Mouse (Mus musculus): ENCODE measurements around the gene Plxdc1. TPM values are rescaled to one million over a fixed set of nuclear protein-coding genes. Genes with fewer than 3 reads are reported as not detected.

Gene Plxdc1
- polyA plus RNA-seq, 1 experiment: 0.02 TPM

DNA sequence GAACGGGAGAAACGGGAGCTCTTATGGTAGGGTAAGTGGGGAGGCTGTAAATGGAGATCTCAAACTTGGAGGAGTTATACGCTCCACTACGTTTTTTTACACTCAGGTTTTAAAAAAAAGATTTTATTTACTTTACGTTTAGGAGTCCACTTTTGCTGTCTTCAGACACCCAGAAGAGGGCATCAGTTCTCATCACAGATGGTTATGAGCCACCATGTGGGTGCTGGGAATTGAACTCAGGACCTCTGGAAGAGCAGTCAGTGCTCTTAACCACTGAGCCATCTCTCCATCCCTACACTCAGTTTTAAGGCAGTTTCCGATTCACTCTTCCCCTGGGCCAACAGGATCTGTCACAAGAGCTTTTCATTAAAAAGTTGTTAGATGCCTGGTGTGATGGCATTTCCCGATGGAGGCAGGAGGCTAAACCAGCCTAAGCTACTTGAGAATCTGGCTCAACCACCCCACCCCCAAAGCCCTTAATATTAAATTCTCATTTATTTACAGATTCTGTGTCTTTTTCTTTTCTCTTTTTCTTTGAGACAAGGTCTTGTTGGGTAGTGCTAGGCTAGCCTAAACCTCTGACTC lies 101.6 kb downstream of the Plxdc1 start:
- Histone ChIP-seq H3K27me3 (ENCODE audit: control insufficient read depth) (no peaks in the 10 kb centered on the region), H3K4me3 (replicated peaks) (peak overlapping the region; percentile 85), H3K4me1 (ENCODE audit: control insufficient read depth) (peaks cover 27% of the 10 kb centered on the region), H3K36me3 (ENCODE audit: control insufficient read depth) (no peaks in the 10 kb centered on the region), H3K9me3 (ENCODE audit: control insufficient read depth, low read length) (no peaks in the 10 kb centered on the region)
- TF ChIP-seq TAL1 (IDR thresholded peaks at IDR 0.05; ENCODE audit: low read length) (no peak), GATA1 (IDR thresholded peaks at IDR 0.05; ENCODE audit: low read length) (no peak)

DNA sequence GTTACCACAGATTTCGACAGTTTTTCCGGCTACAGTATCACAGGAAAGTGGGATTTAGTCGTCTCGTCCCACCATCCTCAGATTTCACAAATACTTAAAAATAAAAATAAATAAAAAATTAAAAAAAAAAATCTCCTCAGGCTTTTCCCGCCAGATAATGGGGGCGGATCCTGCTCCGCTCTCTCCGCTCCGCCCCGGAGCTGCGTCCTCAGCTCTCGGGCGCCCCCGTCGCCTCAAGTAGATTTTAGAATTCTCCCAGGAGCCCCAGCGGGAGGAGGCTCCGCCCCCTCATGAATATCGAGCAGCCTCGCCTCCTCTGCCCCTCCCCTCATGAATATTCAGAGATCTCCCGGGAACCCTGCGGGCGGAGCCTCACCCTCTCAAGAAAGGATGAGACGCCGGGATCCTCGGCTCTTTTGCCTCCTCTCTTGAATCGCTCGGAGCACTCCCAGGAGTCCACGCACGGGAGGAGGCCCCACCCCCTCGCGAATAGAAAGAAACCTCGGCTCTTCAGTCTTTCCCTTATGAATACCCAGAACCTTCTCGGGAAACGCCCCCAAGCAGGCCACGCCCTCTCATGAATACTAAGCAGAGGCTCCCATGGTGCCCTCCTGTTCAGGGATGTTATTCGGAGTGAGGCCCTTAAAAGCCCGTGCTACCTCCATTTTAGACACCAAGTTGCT lies 102.2 kb downstream of the Plxdc1 start, which contains the start of gene Fbxo47:
Gene Fbxo47, minus strand, starts transcription at position 237 of the 683 bp plus-strand sequence.
- H3K9me3 ChIP-seq (ENCODE audit: control insufficient read depth, low read length): no peaks in the 10 kb centered on the region
- no peak for TF ChIP-seq TAL1 (IDR thresholded peaks at IDR 0.05; ENCODE audit: low read length)
- TF ChIP-seq GATA1 (IDR thresholded peaks at IDR 0.05; ENCODE audit: low read length): no peak
- H3K4me3 ChIP-seq (replicated peaks): peak within 1 kb of the TSS; percentile 85
- no peaks in the 10 kb centered on the region for H3K27me3 ChIP-seq (ENCODE audit: control insufficient read depth)
- H3K4me1 ChIP-seq (ENCODE audit: control insufficient read depth): peaks cover 27% of the 10 kb centered on the region
- H3K36me3 ChIP-seq (ENCODE audit: control insufficient read depth): no peaks in the 10 kb centered on the region

DNA sequence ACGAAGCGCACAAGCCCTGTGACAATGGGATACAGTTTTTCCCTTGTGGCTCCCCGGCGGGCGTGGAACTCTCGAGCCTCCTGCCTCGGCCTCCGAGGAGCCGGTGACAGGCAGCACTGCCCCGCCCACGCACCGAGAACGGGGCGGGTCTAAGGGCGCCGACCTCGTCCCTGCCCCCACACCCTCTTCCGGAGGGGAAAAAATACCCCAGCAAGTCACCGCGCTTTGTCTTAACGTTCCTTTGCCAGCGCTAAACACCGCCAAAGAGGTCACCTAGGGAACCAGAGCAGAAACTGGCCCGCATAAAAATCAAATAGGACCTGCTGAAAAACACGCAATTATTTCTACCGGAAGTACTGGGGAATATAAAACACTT lies 102.7 kb downstream of the Plxdc1 start:
- Histone ChIP-seq H3K9me3 (ENCODE audit: control insufficient read depth, low read length) (no peaks in the 10 kb centered on the region), H3K27me3 (ENCODE audit: control insufficient read depth) (no peaks in the 10 kb centered on the region), H3K4me1 (ENCODE audit: control insufficient read depth) (peaks cover 27% of the 10 kb centered on the region), H3K4me3 (replicated peaks) (peak overlapping the region; percentile 85), H3K36me3 (ENCODE audit: control insufficient read depth) (no peaks in the 10 kb centered on the region)
- TF ChIP-seq GATA1 (IDR thresholded peaks at IDR 0.05; ENCODE audit: low read length): no peak
- TF ChIP-seq TAL1 (IDR thresholded peaks at IDR 0.05; ENCODE audit: low read length): no peak

DNA sequence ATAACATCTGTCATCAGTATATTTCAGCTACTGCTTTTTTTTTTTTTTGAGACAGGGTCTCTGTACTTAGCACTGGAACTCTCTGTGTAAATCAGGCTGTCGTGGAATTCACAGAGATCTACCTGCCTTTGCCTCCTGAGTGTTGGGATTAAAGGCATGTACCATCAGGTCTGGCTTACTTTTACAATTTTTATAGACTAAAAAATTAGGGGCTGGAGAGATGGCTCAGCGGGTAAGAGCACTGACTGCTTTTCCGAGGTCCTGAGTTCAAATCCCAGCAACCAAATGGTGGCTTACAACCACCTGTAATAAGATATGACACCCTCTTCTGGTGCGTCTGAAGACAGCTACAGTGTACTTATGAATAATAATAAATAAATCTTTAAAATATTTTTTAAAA lies 105.9 kb downstream of the Plxdc1 start:
- TF ChIP-seq GATA1 (IDR thresholded peaks at IDR 0.05; ENCODE audit: low read length): no peak
- TF ChIP-seq TAL1 (IDR thresholded peaks at IDR 0.05; ENCODE audit: low read length): no peak
- no peaks in the 10 kb centered on the region for H3K36me3 ChIP-seq (ENCODE audit: control insufficient read depth)
- H3K9me3 ChIP-seq (ENCODE audit: control insufficient read depth, low read length): no peaks in the 10 kb centered on the region
- peaks cover 21% of the 10 kb centered on the region for H3K4me1 ChIP-seq (ENCODE audit: control insufficient read depth)
- H3K4me3 ChIP-seq (replicated peaks): no peak overlapping the region
- H3K27me3 ChIP-seq (ENCODE audit: control insufficient read depth): no peaks in the 10 kb centered on the region

DNA sequence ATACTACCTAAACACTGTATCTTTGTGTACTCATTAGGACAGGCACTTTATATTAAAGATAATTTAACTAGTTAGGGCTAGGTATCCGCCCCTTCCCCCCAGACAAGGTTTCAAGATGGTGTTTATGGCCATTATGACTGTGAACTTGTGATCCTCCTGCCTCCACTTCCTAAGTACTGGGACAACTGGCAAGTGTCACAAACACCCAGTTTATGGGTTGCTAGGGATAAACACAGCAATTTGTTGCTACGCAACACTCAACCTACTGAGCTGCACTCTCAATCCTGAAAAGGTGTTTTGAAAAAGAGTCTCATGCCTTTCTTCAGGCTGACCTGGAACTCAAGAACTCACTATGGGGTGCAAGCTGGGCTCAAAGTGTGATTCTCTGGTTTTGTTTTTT lies 108.9 kb downstream of the Plxdc1 start:
- H3K9me3 ChIP-seq (ENCODE audit: control insufficient read depth, low read length): no peaks in the 10 kb centered on the region
- H3K36me3 ChIP-seq (ENCODE audit: control insufficient read depth): no peaks in the 10 kb centered on the region
- no peaks in the 10 kb centered on the region for H3K4me1 ChIP-seq (ENCODE audit: control insufficient read depth)
- H3K27me3 ChIP-seq (ENCODE audit: control insufficient read depth): no peaks in the 10 kb centered on the region
- TF ChIP-seq GATA1 (IDR thresholded peaks at IDR 0.05; ENCODE audit: low read length) (no peak), TAL1 (IDR thresholded peaks at IDR 0.05; ENCODE audit: low read length) (no peak)
- no peak overlapping the region for H3K4me3 ChIP-seq (replicated peaks)

DNA sequence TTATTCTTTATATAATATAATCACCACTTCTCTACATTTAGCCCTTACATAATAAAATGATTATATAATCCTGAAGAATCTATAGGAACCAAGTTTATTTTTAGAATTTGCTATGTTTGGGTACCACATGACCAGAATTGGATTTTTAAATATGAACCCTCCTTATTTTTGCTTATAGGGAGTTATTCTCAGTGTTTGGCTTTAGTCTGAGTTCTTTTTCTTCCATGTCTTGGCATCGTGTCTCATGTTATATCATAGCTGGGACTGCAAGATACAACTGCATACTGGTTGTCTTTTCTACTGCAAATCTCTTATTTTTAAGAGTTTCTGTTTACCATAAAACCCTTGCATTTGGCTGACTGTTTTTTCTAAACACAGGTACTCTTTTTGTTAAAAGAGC lies 111.8 kb downstream of the Plxdc1 start:
- no peak overlapping the region for H3K4me3 ChIP-seq (replicated peaks)
- no peaks in the 10 kb centered on the region for H3K27me3 ChIP-seq (ENCODE audit: control insufficient read depth)
- no peaks in the 10 kb centered on the region for H3K4me1 ChIP-seq (ENCODE audit: control insufficient read depth)
- TF ChIP-seq TAL1 (IDR thresholded peaks at IDR 0.05; ENCODE audit: low read length): no peak
- TF ChIP-seq GATA1 (IDR thresholded peaks at IDR 0.05; ENCODE audit: low read length): no peak
- no peaks in the 10 kb centered on the region for H3K36me3 ChIP-seq (ENCODE audit: control insufficient read depth)
- no peaks in the 10 kb centered on the region for H3K9me3 ChIP-seq (ENCODE audit: control insufficient read depth, low read length)

Other genes starting within 250 kb of the Plxdc1 start
- gene Pip4k2b, start 241.7 kb downstream of the Plxdc1 start, polyA plus RNA-seq (2012): 0.17 and 0.28 TPM in 2 replicates
- gene Cwc25, start 219.9 kb downstream of the Plxdc1 start, polyA plus RNA-seq (2012): 1.2 and 1.3 TPM in 2 replicates
- gene 1700001P01Rik, start 210.5 kb downstream of the Plxdc1 start, polyA plus RNA-seq (2012): not detected in 2 replicates
- gene Rpl23, start 204.0 kb downstream of the Plxdc1 start, polyA plus RNA-seq (2012): 22.6 and 32.2 TPM in 2 replicates
- gene Lasp1, start 187.4 kb downstream of the Plxdc1 start, polyA plus RNA-seq (2012): 0.41 and 0.56 TPM in 2 replicates
- not detected in 2 replicates for gene B230217C12Rik, start 145.7 kb downstream of the Plxdc1 start, polyA plus RNA-seq (2012)
- gene Fbxo47, start 102.3 kb downstream of the Plxdc1 start, polyA plus RNA-seq (2012): not detected in 2 replicates
- gene Arl5c, start 9.7 kb upstream of the Plxdc1 start, polyA plus RNA-seq (2012): not detected in 2 replicates
- 0.03 TPM in 1 of 2 replicates, not detected in the other for gene Cacnb1, start 36.6 kb upstream of the Plxdc1 start, polyA plus RNA-seq (2012)
- 204 and 241 TPM in 2 replicates for gene Rpl19, start 40.3 kb upstream of the Plxdc1 start, polyA plus RNA-seq (2012)
- gene Stac2, start 67.0 kb upstream of the Plxdc1 start, polyA plus RNA-seq (2012): not detected in 2 replicates
- 0.25 and 0.28 TPM in 2 replicates for gene Fbxl20, start 164.0 kb upstream of the Plxdc1 start, polyA plus RNA-seq (2012)
- gene Med1, start 206.8 kb upstream of the Plxdc1 start, polyA plus RNA-seq (2012): 1.0 and 1.1 TPM in 2 replicates
- 1.6 and 1.8 TPM in 2 replicates for gene Cdk12, start 216.6 kb upstream of the Plxdc1 start, polyA plus RNA-seq (2012)

Measured in erythroblast, embryonic 14.5 days (primary cell).